Mouse (Mus musculus) Muller cell, postnatal 12 days (primary cell): ENCODE results near the gene Cyp8b1.

Source experiments
- DNase-seq: peaks from one replicate; pipeline ENCODE4 v3.0.0-alpha.2; 2015; ENCODE audit errors: inconsistent ontology term

Cyp8b1 gene

DNA sequence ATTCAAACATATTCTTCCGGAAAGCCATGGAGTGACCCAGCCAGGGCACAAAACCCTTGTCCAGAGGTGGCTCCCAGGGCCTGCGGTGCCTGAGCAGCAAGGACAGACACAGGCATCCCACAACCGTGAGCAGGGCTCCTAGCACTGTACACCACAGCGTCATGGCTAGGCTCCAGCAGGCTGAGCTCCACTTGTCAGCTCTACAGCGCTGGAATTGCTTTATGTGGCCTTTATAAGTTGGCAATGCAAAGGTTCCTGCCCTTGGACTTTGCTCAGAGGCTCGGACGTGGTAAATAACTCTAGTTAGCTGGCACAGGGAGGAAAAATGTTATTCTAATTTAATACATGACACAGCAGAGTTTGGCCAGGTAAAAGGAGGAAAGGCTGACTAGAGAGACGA, at the start of gene Cyp8b1:
TSS of gene Cyp8b1 (minus strand) at position 204 of the 400 bp plus-strand sequence.
- no peak for DNase-seq

DNA sequence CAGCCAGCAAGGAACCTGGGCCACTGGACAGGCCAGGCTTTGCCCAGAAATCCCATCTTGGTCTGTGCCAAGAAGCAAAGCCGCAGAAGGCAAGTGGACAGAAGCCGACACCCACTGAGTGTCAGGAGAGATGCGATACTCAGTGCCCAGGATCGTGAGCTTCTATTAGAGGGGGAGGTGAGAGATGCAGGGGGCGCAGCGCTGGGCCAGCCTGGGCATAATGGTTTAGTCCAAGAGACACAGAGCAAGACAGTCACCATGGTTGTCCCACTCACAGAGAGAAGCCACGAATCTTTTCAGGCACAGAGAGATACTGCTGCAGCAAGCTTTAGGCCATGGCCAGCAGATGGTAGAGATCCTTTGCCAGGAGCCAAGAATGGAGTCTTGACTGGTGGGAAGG, 48.8 kb upstream of the Cyp8b1 start:
- no peak for DNase-seq

DNA sequence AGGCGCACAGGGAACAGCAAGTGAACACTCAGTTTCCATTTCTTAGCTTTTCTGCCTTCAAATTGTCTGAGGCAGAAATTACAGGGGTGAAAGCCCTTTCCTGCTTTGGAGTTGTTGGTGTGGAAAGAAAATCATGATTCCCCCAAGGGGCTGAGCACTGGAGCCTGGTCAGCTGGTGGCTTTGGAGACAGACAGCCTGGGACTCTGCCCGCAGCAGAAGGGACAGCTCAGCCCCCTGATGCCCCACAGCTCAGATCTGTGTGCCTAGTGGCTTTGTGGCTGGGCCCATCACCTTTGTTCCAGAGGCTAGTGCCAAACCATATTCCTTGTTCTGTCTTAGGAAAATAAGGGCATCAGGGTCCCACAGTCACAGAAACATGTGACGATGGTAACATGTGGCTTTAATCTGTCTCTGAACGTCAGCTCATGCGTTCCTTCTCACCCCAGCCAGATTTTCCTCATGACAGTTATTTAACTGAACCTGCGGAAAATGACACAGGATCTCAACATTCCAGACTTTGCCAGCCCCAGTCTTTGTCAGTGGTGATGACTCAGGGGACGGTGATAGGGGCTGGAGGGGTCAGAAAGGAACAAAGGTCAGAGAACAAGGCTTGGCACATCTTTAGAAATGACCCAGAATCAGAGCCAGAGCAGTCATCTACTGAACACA, 44.0 kb upstream of the Cyp8b1 start:
- peak; percentile 69 for DNase-seq

DNA sequence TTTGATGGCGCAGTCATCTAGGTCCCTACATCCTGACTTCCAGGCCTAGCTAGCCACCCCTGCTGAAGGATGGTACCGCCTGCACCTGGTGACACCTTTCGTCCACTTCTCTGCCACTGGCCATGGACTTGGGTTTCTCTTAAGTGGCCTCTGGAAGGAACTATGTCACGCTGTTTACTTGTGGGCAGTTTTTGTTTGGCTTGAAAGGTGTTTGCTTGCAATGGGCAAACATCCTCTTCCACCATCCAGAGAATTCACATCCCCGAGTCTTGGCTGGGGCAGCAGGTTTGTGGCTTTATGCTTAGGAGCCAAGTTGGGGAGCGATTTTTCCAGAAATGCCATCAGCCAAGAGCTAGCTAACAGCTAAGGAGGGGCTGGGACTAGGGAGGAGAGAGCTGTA, 36.5 kb upstream of the Cyp8b1 start:
- no peak for DNase-seq

DNA sequence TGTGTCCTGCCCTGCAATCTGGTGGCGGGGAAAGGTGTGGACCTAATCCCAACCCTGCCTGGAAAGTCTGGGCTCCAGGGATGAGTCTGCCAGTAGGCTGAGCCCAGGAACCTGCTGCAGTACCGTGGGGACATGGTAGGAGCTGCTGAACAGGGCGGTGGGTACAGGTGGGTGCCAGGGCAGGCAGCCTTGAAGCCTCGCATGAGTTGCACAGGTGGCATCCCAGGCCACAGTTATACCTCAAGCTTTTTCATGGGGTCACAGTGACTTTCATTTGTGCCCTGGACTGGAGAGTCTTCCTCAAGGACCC, 35.0 kb upstream of the Cyp8b1 start:
- DNase-seq: no peak

DNA sequence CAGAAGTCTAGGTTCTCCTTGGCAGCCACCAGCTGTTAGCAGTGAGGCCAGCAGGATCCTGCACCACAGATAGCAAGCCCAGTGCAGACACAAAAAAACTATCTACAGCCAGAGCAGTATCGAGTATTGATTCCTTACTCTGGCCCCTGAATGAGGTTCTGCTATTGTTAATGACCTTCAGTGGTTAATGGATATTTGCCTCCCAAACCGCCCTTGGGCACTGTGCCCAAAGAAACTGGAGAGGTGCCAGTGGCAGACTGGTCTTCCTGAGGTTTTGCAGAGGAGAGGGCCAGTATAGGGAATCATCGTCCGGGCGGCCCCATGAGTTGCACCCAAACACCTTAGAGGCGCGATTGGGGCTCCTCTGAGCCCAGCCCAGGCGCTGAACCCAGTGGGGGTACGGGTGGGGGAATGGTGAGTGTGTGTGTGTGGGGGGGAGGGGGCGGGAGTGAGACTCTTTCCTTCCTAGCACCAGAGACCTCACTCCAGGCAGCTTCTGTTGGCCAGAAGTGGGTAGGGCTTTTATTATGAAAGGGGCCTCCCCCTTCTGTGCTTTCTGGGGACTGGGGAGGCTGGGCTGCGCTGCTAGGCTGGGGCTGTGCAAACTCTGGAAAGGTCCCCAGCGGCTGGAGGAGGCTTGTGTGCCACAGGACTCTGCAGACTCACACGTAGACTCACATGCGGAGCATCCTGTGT, 34.5 kb upstream of the Cyp8b1 start, which contains the start of gene Fam198a:
TSS of gene Fam198a (plus strand) at position 571 of the 696 bp plus-strand sequence.
- peak; percentile 82 for DNase-seq

DNA sequence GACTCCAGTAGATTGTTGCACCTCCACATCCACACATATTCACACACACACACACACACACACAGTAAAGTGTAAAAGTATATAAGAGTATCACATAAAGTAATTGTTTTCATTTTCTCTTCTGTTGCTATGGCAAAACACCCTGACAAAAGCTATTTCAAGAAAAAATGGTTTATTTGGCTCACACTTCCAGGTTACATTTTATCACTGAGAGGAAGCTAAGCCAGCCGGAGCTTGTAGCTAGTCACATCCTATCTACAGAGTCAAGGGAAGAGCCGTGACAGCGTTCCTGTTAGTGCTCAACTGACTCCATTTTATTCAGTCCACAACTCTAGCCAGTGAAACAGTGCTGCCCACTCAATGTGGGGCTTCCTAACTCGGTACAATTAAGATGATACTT, 32.3 kb upstream of the Cyp8b1 start:
- no peak for DNase-seq

DNA sequence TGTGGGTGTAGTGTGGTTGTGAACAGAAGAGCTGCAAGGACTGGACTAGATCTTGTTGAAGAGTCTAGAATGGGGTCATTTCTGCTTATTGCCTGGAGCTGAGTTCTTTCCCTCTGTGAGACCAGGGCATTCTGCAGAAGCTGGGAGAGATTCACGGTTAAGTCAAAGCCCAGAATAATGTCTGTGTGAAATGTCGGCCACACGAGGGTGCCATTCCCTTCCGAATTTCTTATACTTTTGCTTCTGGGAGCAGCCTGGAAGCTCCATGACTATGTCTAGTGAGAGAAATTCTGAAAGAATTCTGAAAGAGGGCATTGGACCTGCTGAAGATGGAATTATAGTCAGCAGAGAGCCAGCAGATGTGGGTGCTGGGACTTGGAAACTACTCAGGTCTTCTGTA, 31.7 kb upstream of the Cyp8b1 start:
- DNase-seq: peak; percentile 66

DNA sequence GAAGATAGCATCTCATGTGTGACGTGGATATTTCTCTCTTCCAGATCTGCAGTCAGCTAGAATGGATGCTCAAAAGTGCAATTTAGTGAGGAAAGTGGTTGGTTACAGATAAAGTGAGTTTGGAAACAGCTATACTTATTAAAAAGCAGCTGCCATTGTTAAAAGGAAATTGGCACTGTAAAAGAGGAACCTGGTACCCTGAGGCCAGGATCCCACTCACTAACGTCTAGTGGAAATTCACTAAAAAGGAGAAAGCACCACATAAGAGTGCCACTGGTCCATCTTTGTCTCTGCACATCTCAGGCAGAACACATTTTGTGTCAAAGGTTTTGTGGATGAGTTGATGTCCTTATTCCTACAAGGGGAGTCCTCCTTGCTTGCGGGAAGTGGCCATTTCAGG, 27.5 kb upstream of the Cyp8b1 start:
- DNase-seq: no peak

DNA sequence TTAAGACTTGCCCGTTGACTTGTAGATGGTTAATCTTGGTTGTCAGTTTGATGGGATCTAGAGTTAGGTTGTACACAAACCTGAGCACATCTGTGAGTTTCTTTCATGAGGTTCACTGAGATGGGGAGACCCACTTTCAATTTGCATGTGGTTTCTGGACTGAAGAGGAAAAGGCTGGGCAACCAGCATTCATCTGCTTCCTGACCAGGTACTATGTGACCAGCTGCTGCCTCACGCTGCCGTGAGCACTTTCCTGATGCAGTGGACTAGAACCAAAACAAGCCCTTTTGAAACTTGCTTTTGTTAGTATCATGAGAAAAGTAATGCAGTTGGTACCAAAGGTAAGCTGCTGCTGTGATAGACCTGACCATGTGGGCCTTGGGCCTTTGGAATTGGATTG, 26.9 kb upstream of the Cyp8b1 start:
- no peak for DNase-seq

DNA sequence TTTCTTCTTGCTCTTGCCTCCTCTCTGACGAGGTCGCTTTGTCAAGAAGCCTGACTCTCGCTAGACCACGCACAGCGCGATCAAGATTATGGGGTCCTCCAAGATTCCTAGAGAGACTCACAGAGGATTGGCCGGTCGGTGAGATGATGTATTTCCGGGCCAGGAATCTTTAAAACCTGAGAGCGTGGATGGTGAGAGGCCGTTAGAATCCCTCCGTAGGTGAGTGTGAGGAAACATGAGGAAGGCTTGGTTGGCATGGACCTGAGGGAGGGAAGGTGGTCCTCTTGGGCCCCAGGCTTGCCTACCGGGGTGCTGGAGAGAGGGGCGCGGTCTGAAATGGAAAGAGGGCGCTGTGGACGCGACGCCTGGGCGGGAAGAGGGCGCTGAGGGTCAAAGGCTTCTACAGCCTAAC, 21.8 kb upstream of the Cyp8b1 start:
- DNase-seq: peak; percentile 33

DNA sequence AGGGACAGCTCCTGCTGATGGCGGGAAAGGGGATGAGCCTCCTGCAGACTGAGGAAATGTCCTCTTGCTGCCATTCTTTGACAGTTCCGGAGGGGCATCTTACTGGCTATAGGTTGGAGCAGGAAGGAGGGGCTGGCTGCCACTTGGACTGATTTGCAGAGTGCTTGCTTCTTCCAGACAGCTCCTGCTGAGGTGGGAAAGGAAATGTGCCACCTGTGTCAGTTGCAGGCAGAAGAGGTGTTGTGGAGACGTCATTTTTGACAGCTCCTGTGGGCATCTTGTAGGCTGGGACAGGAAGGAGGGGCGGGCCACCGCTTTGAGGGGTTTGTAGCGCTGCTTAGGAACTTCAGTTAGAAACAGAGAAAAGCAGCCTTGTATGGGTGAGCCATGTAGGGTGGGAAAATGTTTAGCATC, 21.4 kb upstream of the Cyp8b1 start:
- peak; percentile 9 for DNase-seq

DNA sequence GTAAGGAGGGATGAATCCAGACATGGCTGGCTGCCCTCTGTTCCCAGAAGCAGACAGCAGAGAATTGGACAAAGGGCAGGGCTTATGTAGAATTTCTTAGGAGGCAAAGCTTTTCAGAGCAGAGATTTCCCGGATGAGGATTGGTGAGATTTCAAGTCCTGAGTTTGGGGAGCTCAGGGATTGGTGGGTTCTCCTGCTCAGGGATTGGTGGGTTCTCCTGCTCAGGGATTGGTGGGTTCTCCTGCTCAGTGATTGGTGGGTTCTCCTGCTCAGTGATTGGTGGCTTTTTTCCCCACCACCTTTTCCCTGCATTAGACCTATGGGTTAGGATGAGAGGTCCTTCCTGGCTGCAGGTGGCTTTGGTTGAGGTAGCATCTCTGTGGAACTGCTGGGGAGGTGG, 20.8 kb upstream of the Cyp8b1 start:
- no peak for DNase-seq

DNA sequence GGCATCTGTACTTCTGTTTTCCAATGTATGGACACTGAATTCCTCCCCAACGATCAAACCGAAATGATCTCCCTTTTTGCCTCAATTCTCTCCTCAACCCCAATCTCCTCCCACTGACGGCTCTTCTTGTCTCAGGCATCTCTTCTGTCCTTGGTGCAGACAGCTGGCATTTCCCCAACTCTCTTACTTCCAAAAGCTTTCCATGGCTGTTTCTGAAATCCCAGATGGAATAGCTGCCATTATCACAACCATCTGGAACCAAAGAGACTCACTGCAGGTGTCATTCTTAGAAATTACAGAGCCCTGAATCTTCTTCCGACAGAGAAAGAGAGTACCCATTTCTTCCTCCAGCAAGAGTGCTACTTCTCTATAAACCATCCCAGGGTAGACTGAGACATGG, 18.8 kb upstream of the Cyp8b1 start:
- no peak for DNase-seq

DNA sequence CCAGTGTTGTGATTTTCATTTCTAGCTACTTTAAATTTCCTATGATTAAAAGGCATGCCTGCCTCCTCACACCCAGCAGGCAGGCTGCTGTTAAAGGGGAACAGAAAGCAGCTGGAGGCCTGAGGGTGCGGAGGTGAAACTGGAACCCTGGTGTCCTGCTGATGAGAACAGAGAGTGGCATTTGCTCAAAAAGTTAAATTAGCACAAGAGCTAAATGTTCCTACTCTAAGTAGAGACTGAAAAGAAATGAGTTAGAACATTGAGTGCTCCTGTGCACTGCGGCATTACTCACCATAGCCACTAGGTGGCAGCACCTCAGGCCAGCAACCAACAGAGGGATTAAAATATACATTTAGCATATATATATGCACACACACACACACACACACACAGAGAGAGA, 12.4 kb upstream of the Cyp8b1 start:
- no peak for DNase-seq

DNA sequence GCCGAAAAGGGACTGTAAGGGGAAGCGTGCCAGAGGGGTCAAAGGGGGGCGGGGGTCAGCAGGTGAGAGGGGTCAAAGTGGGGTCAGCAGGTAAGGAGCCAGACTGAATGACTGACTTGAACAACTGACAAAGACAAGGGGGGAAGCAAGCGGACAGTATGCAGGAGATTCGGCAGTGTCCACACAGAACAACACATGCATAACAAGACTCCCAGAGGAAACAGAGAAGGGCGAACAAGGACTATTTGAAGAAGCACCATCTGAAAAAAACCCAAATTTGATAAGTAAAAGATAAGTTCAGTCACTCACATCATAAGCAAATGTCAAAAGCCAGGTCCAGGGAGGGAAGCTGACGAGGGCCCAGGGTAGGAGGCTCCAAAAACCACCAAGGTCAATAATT, 11.6 kb upstream of the Cyp8b1 start:
- DNase-seq: no peak

DNA sequence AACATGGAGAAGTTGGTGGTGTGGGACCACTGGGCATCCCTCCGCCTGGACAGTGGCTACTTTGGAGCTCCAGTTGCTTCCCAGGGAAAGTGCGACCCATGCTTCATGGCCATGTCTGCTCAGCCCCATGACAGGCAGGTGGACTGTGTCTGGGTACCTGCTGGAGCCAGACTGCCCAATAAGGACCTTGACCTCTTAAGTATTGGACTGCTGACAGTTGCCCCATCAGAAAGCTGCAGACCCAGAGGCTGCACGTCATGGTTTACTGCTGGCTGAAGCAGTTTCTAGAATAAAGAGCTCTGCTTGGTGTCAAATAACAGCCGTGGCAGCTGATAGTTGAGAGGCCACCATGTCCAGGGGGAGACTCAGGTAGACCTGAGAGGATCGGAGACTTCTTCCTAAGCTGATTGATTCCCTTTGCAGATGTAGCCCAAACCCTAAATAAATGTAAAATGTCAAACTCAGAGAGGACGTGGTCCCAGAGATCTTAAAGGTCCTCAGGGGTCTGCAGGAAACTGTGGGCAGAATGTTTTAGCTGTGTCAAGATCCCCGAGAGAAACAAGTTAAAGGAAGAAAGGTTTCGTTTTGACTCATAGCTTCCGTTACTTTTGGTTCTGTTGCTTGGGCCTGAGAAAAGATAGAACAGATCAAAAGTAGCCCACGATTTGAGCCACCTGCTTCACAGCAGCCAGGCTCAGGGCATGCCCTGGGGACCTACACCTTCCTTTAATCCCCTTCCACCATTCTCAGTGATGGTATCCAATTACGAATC, 10.7 kb upstream of the Cyp8b1 start:
- DNase-seq: no peak

DNA sequence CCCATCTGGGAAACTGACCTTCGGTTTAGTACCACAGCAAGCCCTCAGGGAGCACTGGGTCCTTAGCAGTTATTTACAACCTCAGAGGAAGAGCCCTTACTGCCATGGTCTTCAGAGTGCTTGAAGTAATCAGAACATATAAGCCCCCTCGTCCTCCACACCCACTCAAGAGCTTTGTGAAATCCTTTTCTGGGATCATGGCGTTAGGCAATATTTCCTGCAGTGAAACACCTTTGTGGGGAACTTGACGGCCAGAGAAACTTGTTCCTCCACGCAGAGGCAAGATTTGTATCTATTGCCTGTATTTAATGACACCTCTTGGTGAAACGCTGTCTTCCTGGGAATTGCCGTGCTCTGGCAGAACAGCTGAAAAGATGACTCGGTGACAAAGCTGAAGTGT, 9.9 kb upstream of the Cyp8b1 start:
- DNase-seq: no peak

DNA sequence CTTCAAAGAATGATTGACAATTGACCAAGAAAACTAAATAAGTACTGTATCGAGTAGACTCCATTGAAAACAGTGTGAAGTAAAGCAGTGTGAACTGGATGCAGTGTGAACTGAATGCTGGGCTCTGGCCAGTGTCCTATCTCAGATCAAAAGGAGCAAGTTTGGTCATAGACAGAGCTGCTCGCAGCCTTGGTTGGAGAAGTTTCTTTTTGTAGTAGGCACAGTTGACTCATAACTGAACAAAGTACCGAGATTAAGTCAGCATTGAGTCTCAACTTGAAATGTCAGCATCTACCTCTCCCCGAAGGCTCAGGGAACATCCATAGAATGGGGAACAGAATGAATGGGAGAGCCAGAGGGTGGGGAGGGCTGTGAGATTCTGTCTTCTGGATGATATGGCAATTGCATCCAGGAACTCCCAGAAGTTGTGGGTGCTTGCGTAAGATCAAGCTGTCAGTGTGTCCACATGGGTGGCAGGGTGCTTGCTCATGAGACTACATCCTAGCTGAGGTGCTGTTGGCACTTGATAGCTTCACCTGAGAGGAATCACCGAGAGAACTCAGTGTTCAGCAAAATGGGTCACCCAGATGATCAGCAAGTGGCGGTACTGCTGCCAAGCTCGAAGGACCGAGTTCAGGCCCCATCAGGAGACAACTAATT, 8.9 kb upstream of the Cyp8b1 start:
- no peak for DNase-seq

DNA sequence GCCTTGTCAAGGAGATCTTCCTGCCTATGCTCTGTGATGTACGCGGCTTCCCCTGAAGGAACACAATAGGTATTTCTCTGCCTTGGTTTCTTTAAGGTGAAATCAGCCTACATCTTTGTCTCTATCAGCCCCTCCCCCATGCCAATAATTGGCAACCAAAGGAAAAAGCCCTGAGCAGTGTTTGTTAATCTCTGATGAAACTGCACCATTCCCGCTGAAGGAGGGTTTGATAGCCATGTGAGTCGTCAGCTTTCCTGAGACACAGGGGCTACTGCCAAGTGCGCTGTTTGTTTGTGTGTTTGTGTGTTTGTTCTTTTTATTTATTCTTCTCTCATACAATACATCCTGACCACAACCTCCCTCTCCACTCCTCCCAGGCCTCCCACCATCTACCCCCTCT, 7.8 kb upstream of the Cyp8b1 start:
- DNase-seq: no peak

DNA sequence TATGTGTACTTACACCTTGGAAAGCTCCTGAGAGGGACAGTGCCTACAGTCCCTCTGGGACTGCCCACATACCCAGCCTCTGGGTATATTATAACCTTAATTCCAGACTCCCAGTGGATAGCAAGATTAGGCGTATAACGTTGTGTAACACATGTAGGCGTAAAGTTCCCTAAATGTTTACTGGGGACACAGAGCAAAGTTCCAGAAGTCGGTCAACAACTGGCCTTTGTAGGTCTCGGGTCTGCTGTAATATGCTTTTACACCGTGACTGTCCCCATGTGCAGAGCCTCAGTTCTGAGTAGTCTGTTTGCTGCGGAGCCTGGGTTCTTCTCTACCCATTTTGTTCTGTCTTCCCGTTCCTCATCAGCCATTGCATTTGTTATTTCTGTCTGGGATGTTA, 7.3 kb upstream of the Cyp8b1 start:
- no peak for DNase-seq

DNA sequence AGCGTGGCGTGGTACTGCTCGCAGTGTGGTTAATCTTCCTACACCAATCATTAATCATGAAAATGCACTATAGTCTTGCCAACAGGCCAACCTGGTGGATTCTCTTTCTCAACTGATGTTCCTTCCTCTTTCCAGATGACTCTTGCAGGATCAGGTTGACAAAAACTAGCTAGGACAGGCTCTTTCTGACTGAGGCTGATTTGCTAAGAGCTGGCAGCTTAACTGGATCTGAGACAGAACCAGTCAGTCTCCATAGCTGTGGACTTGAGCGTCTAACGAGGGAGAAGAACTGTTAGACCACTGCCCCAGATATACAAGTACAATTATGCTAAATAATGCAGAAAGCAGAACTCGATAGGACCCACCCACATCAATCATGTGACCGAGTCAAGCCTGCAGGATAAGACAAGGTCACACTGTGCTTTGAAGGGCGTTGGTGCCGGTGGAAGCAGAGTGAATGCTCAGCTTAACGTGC, 3.0 kb upstream of the Cyp8b1 start:
- DNase-seq: no peak
